ENCODE assay signal across 10 mouse cellular contexts in genomic region chr6:83536028-83536794, GRCm38 (mm10). TPM values are rescaled to one million over a fixed set of nuclear protein-coding genes. Genes with fewer than 3 reads are reported as not detected.
DNase-seq lines count a peak whose midpoint lies in the region; ATAC-seq and TF ChIP-seq lines count a peak whose summit lies in the region.
"Had no signal": no experiment of that assay in that cellular context is flagged by ENCODE, and none has a peak within 500 bp of the region (broad histone marks: within the 10 kb centered on the region; RNA-seq: fewer than 3 reads in every experiment).

Gene Actg2 (minus strand): TSS chr6:83536265.

- no peak for TF ChIP-seq EP300 in CH12.LX (IDR thresholded peaks at IDR 0.05; ENCODE audit: low read length)

- DNase-seq in heart, postnatal 36 days: no peak
- peak; percentile 15 for DNase-seq in CH12.LX (ENCODE audit: extremely low read depth)
- DNase-seq in large intestine, adult 2 months (ENCODE audit: low read depth, low spot score): no peak
- DNase-seq in adrenal gland, postnatal 25 days: no peak
- DNase-seq in thymus, adult 2 months: no peak
- DNase-seq: layer of hippocampus, adult 9-11 months; right cerebral cortex, postnatal 4 days had no signal

- no peak for ATAC-seq in heart, embryonic 16.5 days (replicated peaks; ENCODE audit: extremely low read depth, insufficient read depth, low FRiP score)
- no peak for ATAC-seq in kidney, embryonic 14.5 days (ENCODE audit: low FRiP score, low TSS enrichment)

- no peak for TF ChIP-seq POLR2A in CH12.LX (IDR thresholded peaks at IDR 0.05; ENCODE audit: low read depth, low read length)
- TF ChIP-seq POLR2A in thymus, adult 2 months (IDR thresholded peaks at IDR 0.05; ENCODE audit: control insufficient read depth, extremely low read depth, insufficient read depth, low read length, poor library complexity): no peak

- peaks cover 4% of the 10 kb centered on the region; the same call in 1 of the 2 replicates for H3K4me1 ChIP-seq in heart, embryonic 16.5 days (ENCODE audit: control insufficient read depth, insufficient read depth, low read length)
- peaks cover 14 to 36% of the 10 kb centered on the region in 2 experiments for H3K4me1 ChIP-seq in CH12.LX (ENCODE audit: control insufficient read depth in 1 of 2, insufficient read depth in 2 of 2)
- H3K4me1 ChIP-seq in thymus, adult 2 months (replicated peaks; ENCODE audit: control insufficient read depth, insufficient read depth, low read length): no peaks in the 10 kb centered on the region
- H3K4me1 ChIP-seq in kidney, embryonic 14.5 days (ENCODE audit: control insufficient read depth, insufficient read depth, low read length): no peaks in the 10 kb centered on the region

- no peaks in the 10 kb centered on the region for H3K36me3 ChIP-seq in heart, embryonic 16.5 days (ENCODE audit: control insufficient read depth, insufficient read depth)
- H3K36me3 ChIP-seq in C2C12 (ENCODE audit: control insufficient read depth, insufficient read depth) (no peaks in the 10 kb centered on the region), CH12.LX (replicated peaks in 1 of 2; ENCODE audit: control insufficient read depth in 1 of 2, insufficient read depth in 1 of 2, low read length in 1 of 2) (no peaks in the 10 kb centered on the region)
- H3K36me3 ChIP-seq in thymus, adult 2 months (ENCODE audit: control insufficient read depth, insufficient read depth, low read length): no peaks in the 10 kb centered on the region
- H3K36me3 ChIP-seq in kidney, embryonic 14.5 days (ENCODE audit: control insufficient read depth, insufficient read depth, low read length): no peaks in the 10 kb centered on the region

- intact Hi-C loops in heart, postnatal 36 days (cut with DNase I): no loop called here

- TF ChIP-seq CTCF in C2C12 (IDR thresholded peaks at IDR 0.05; ENCODE audit: control insufficient read depth, insufficient read depth, insufficient read length): no peak
- no peak for TF ChIP-seq CTCF in CH12.LX (conservative IDR thresholded peaks at IDR 0.05 in 1 of 2, IDR thresholded peaks at IDR 0.05 in 1 of 2; ENCODE audit: low read depth in 2 of 2, low read length in 2 of 2)
- no peak for TF ChIP-seq CTCF in thymus, adult 2 months (IDR thresholded peaks at IDR 0.05; ENCODE audit: borderline replicate concordance, control insufficient read depth, extremely low read depth, insufficient read depth, low read length, poor library complexity)

- 69% methylated on average over 12 of the region's 12 CpGs for WGBS in heart, embryonic 16.5 days
- 55% methylated on average over 12 of the region's 12 CpGs for WGBS in large intestine, adult 2 months
- WGBS in thymus, adult 2 months: 77% methylated on average over 12 of the region's 12 CpGs
- 66% methylated on average over 12 of the region's 12 CpGs for WGBS in kidney, embryonic 14.5 days

- no peak for TF ChIP-seq RAD21 in CH12.LX (IDR thresholded peaks at IDR 0.05; ENCODE audit: low read depth, low read length)

- no peak within 1 kb of the TSS for H3K27ac ChIP-seq in heart, embryonic 16.5 days (ENCODE audit: low read length)
- H3K27ac ChIP-seq in CH12.LX (ENCODE audit: insufficient read depth, low read depth): no peak within 1 kb of the TSS
- H3K27ac ChIP-seq in thymus, adult 2 months (ENCODE audit: control insufficient read depth, insufficient read depth, low read length): no peak within 1 kb of the TSS
- H3K27ac ChIP-seq in kidney, embryonic 14.5 days (ENCODE audit: low read depth, low read length): no peak within 1 kb of the TSS

- H3K9me3 ChIP-seq in heart, embryonic 16.5 days (replicated peaks; ENCODE audit: control insufficient read depth, low read length): no peaks in the 10 kb centered on the region
- H3K9me3 ChIP-seq in CH12.LX (replicated peaks; ENCODE audit: low read length): no peaks in the 10 kb centered on the region
- H3K9me3 ChIP-seq in kidney, embryonic 14.5 days (ENCODE audit: control insufficient read depth, low read length): no peaks in the 10 kb centered on the region

- no peak within 1 kb of the TSS for H3K4me2 ChIP-seq in heart, embryonic 16.5 days (ENCODE audit: low read depth, low read length)
- no peak within 1 kb of the TSS for H3K4me2 ChIP-seq in CH12.LX (ENCODE audit: insufficient read depth, low read depth, poor library complexity, severe bottlenecking)
- no peak within 1 kb of the TSS for H3K4me2 ChIP-seq in kidney, embryonic 14.5 days (replicated peaks; ENCODE audit: low read depth, low read length)

- no peaks in the 10 kb centered on the region for H3K79me3 ChIP-seq in C2C12 (ENCODE audit: low read depth)

- dilution Hi-C loops in CH12.LX (cut with MboI; ENCODE audit: extremely low pct_ligation_motif_present, extremely low pct_unique_long_range_greater_than_20kb, low sequenced_read_pairs): no loop called here

- H3K79me2 ChIP-seq in C2C12 (ENCODE audit: control insufficient read depth, insufficient read depth): no peaks in the 10 kb centered on the region
- H3K79me2 ChIP-seq in CH12.LX (replicated peaks; ENCODE audit: control insufficient read depth, extremely low read depth, insufficient read depth, poor library complexity, severe bottlenecking): no peaks in the 10 kb centered on the region

- no peak within 1 kb of the TSS for H3K4me3 ChIP-seq in heart, embryonic 16.5 days (ENCODE audit: low read length)
- no peak within 1 kb of the TSS for H3K4me3 ChIP-seq in C2C12 (ENCODE audit: insufficient read depth, poor library complexity, severe bottlenecking)
- no peak within 1 kb of the TSS for H3K4me3 ChIP-seq in CH12.LX (replicated peaks in 1 of 3; ENCODE audit: low read depth in 2 of 3, low read length in 2 of 3, poor library complexity in 1 of 3)
- no peak within 1 kb of the TSS for H3K4me3 ChIP-seq in thymus, adult 2 months (ENCODE audit: control insufficient read depth, insufficient read depth, low read length)
- H3K4me3 ChIP-seq in kidney, embryonic 14.5 days (ENCODE audit: low read length): no peak within 1 kb of the TSS

- peak within 1 kb of the TSS; percentile 35 for H3ac ChIP-seq in C2C12 (ENCODE audit: control insufficient read depth, insufficient read length, low read depth)

- H3K9ac ChIP-seq in heart, embryonic 16.5 days (ENCODE audit: low read length): no peak within 1 kb of the TSS
- H3K9ac ChIP-seq in CH12.LX (ENCODE audit: insufficient read depth, low read depth): no peak within 1 kb of the TSS; the same call in 1 of the 2 replicates
- H3K9ac ChIP-seq in kidney, embryonic 14.5 days (ENCODE audit: low read depth, low read length): no peak within 1 kb of the TSS

- in situ Hi-C loops in CH12.LX (cut with MboI; ENCODE audit: low pct_ligation_motif_present, low pct_unique_long_range_greater_than_20kb, low sequenced_read_pairs): no loop called here

- no peaks in the 10 kb centered on the region for H3K27me3 ChIP-seq in heart, embryonic 16.5 days (ENCODE audit: control insufficient read depth, insufficient read depth, low read length)
- H3K27me3 ChIP-seq in C2C12 (ENCODE audit: control insufficient read depth, insufficient read depth, insufficient read length): no peaks in the 10 kb centered on the region
- no peaks in the 10 kb centered on the region for H3K27me3 ChIP-seq in CH12.LX (replicated peaks)
- no peaks in the 10 kb centered on the region for H3K27me3 ChIP-seq in thymus, adult 2 months (ENCODE audit: control insufficient read depth, insufficient read depth, low read length)
- H3K27me3 ChIP-seq in kidney, embryonic 14.5 days (ENCODE audit: control insufficient read depth, insufficient read depth, low read length): no peaks in the 10 kb centered on the region

TF ChIP-seq in C2C12, 6 proteins besides CTCF, POLR2A, EP300 and RAD21:
- TF ChIP-seq USF1 (IDR thresholded peaks at IDR 0.05; ENCODE audit: low read depth) (no peak), MYOD1 (IDR thresholded peaks at IDR 0.05; ENCODE audit: control insufficient read depth, insufficient read length, low read depth) (no peak), MYOG (IDR thresholded peaks at IDR 0.05; ENCODE audit: control insufficient read depth, extremely low read depth, insufficient read length) (no peak), FOSL1 (IDR thresholded peaks at IDR 0.05; ENCODE audit: insufficient read depth, low read length, poor library complexity, severe bottlenecking) (no peak), CEBPB (IDR thresholded peaks at IDR 0.05; ENCODE audit: low read depth) (no peak), MAX (IDR thresholded peaks at IDR 0.05) (no peak)
TF ChIP-seq in C2C12: peak in this region for 0.

TF ChIP-seq in CH12.LX, 34 proteins besides CTCF, POLR2A, EP300 and RAD21:
- TF ChIP-seq IRF4 (IDR thresholded peaks at IDR 0.05; ENCODE audit: low read depth, low read length): no peak
- TF ChIP-seq E2F4 (IDR thresholded peaks at IDR 0.05; ENCODE audit: insufficient replicate concordance, low read depth, low read length): no peak
- no peak for TF ChIP-seq ZKSCAN1 (IDR thresholded peaks at IDR 0.05; ENCODE audit: borderline replicate concordance, low read depth, low read length)
- no peak for TF ChIP-seq RCOR1 (conservative IDR thresholded peaks at IDR 0.05; ENCODE audit: low read depth, low read length)
- no peak for TF ChIP-seq CHD2 (IDR thresholded peaks at IDR 0.05; ENCODE audit: low read length)
- no peak for TF ChIP-seq MAFK (IDR thresholded peaks at IDR 0.05; ENCODE audit: insufficient replicate concordance, low read length)

RNA-seq across cellular contexts. Expression of gene Actg2, which starts in this region (rescaled TPM):
- 24.2 and 32.8 TPM in 2 replicates for polyA plus RNA-seq in heart, embryonic 16.5 days (2015; fragmentation: Nextera tagmentation; extraction: Ambion mirVana)
- 1 to 10 TPM; 1.5 to 2.4 TPM for total RNA-seq in heart, postnatal 36 days (2021)
- polyA plus RNA-seq in C2C12 (2012; fragmentation: generic; extraction: Trizol): 341 TPM
- 0.84 and 1.1 TPM in 2 replicates for total RNA-seq in CH12.LX (2012; rRNA removed)
- 1.6 and 1.8 TPM in 2 replicates for total RNA-seq in CH12.LX (2014; rRNA removed)
- polyA plus RNA-seq in CH12.LX (2012; ENCODE audit: insufficient read length, low read depth): 4.0 and 5.6 TPM in 2 replicates
- polyA plus RNA-seq in large intestine, adult 2 months (2012; rRNA removed): 1,466 and 1,484 TPM in 2 replicates
- total RNA-seq in adrenal gland, postnatal 25 days (2021): not detected in 2 replicates
- 2.3 and 3.5 TPM in 2 replicates for polyA plus RNA-seq in thymus, adult 2 months (2012; rRNA removed)
- polyA plus RNA-seq in kidney, embryonic 14.5 days (2014; fragmentation: Nextera tagmentation; extraction: Ambion mirVana): 4.0 and 7.6 TPM in 2 replicates

Comparison
In these comparisons a context has a peak if more than half of its experiments do, and no peak if none do; other contexts are left out.
1. RNA of gene Actg2 (polyA plus RNA-seq): 1,466 to 1,484 TPM in large intestine, adult 2 months and 341 TPM in C2C12 (single experiment); 24.2 to 32.8 TPM in heart, embryonic 16.5 days, 4.0 to 7.6 TPM in kidney, embryonic 14.5 days, 4.0 to 5.6 TPM in CH12.LX and 2.3 to 3.5 TPM in thymus, adult 2 months; every median in the first group is over 10 times any median in the second.